Mouse (Mus musculus) C2C12 (cell line): Measurements from ENCODE around the gene 6030458C11Rik.

Source experiments
- CTCF ChIP-seq: IDR thresholded peaks from one replicate; pipeline ENCODE4 v1.5.1; 2011; ENCODE audit not compliant: control insufficient read depth, insufficient read depth, insufficient read length
- MAX ChIP-seq: IDR thresholded peaks from one replicate; pipeline ENCODE4 v1.6.1; 2011; ENCODE audit warnings: mild to moderate bottlenecking, control low read depth

GRCm38 (mm10) chr15:12807088-12807487 lies 17.4 kb downstream of the 6030458C11Rik start:
- no peak for TF ChIP-seq MAX
- no peak for TF ChIP-seq CTCF
